Mouse (Mus musculus) cerebellum, adult 2 months (tissue): ENCODE results near the gene Dnajc3.

ENCODE experiments used
- CTCF ChIP-seq: fragments of 200-500 bp; IDR thresholded peaks from 2 replicates; pipeline ENCODE4 v1.5.1; 2011; ENCODE audit warnings: low read depth, mild to moderate bottlenecking, control low read depth, low read length, moderate library complexity, borderline replicate concordance; ENCODE audit not compliant: insufficient read depth
- POLR2A ChIP-seq: fragments of 200-500 bp; IDR thresholded peaks from 2 replicates; pipeline ENCODE4 v1.6.1; 2011; ENCODE audit warnings: low read length, control low read depth, borderline replicate concordance; ENCODE audit not compliant: insufficient read depth

GRCm38 (mm10) chr14:118951912-118952583, 14.3 kb downstream of the Dnajc3 start:
- TF ChIP-seq CTCF = no peak
- no peak for TF ChIP-seq POLR2A
